Mouse (Mus musculus) liver, embryonic 13.5 days (tissue): ENCODE data around the gene Sept3. TPM values are rescaled to one million over a fixed set of nuclear protein-coding genes. Genes with fewer than 3 reads are reported as not detected.
"Not testable (repeated sequence)": the region's sequence is repeated elsewhere in the genome, so short reads cannot be mapped to it uniquely, and the experiment has no call there.

ENCODE experiments used
- ATAC-seq: fragments of 200-750 bp; cut with Nextera tagmentation; 2 replicates; pipeline ENCODE4 v1.8.0; 2017; ENCODE audit warnings: low read depth, mild to moderate bottlenecking, moderate number of reproducible peaks, moderate library complexity
- DNase-seq: peaks from one replicate; pipeline ENCODE4 v3.0.0; 2022
- H3K27ac ChIP-seq: fragments of 300-500 bp; sonication (generic); 2 replicates; pipeline ENCODE4 v1.5.1; 2015; ENCODE audit warnings: moderate library complexity, mild to moderate bottlenecking, inconsistent platforms
- H3K27me3 ChIP-seq: fragments of 300-500 bp; sonication (generic); 2 replicates; pipeline ENCODE4 v1.6.1; 2015; ENCODE audit warnings: mild to moderate bottlenecking, inconsistent platforms
- H3K36me3 ChIP-seq: fragments of 300-500 bp; sonication (generic); 2 replicates; pipeline ENCODE4 v1.6.1; 2015; ENCODE audit warnings: mild to moderate bottlenecking, inconsistent platforms
- H3K4me1 ChIP-seq: fragments of 300-500 bp; sonication (generic); replicated peaks from 2 replicates; pipeline ENCODE4 v1.6.1; 2015; ENCODE audit warnings: inconsistent platforms
- H3K4me2 ChIP-seq: fragments of 300-500 bp; sonication (generic); 2 replicates; pipeline ENCODE4 v1.6.1; 2015; ENCODE audit warnings: inconsistent platforms, mild to moderate bottlenecking, moderate library complexity
- H3K4me3 ChIP-seq: fragments of 300-500 bp; sonication (generic); replicated peaks from 2 replicates; pipeline ENCODE4 v1.5.1; 2015; ENCODE audit warnings: mild to moderate bottlenecking, inconsistent platforms
- H3K9ac ChIP-seq: fragments of 300-500 bp; sonication (generic); 2 replicates; pipeline ENCODE4 v1.6.1; 2015; ENCODE audit warnings: mild to moderate bottlenecking, inconsistent platforms
- H3K9me3 ChIP-seq: fragments of 300-500 bp; sonication (generic); replicated peaks from 2 replicates; pipeline ENCODE4 v1.6.1; 2016; ENCODE audit warnings: inconsistent platforms
- WGBS: fragments of 180-500 bp; shearing (Covaris S2); methylation state at CpG from one replicate; pipeline ENCODE4 v1.1.7; 2015; ENCODE audit not compliant: insufficient replicate concordance; 5-methylcytosine and 5-hydroxymethylcytosine counted together
- polyA plus RNA-seq: library from polyadenylated mRNA; unstranded; fragments of >200 nt; fragmentation: Nextera tagmentation; extraction: Ambion mirVana; gene quantifications from 2 replicates; pipeline ENCODE4 v1.2.1, GENCODE M21; 2015

Gene Sept3
- polyA plus RNA-seq, 1 experiment from 2014 or later = 0.84 TPM

DNA sequence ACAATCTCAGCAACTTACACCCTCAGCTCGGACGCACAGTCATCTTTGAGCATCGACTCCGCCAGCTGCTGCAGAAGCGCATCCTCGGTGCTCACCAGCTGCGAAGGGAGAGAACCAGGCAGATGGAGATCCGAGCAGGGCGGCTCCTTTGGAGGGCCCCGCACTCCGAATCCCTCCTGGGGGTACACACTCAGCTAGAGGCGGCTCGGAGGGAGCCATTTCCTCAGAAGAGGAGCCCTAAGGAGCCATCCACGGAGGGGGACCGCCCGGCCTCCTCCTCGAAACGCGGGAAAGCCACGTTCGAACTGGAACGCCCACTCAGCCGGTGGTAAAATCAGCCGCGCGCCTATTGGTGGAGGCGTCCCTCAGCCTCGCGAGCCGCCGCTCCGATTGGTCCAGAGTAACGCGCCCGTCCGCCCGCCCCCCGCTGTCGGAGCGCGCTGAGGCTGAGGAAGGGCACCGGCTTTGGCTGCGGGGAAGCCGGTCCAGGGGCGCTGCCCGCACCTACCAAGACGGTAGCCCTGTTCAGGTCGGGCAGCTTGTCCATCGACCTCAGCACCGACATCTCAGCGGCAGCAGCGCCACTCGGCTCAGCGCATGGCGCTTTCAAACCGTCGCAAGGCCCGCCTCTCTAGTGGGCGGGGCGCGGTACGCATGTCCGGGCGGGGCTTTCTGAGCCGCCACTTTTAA, 30.4 kb upstream of the Sept3 start, which contains the start of gene Cenpm:
Cenpm (minus strand) TSS at position 634 of the 690 bp plus-strand sequence.
- WGBS = under 1% methylated on average over 64 of the region's 65 CpGs
- peaks cover 15% of the 10 kb centered on the region; the same call in 1 of the 2 replicates for H3K36me3 ChIP-seq

DNA sequence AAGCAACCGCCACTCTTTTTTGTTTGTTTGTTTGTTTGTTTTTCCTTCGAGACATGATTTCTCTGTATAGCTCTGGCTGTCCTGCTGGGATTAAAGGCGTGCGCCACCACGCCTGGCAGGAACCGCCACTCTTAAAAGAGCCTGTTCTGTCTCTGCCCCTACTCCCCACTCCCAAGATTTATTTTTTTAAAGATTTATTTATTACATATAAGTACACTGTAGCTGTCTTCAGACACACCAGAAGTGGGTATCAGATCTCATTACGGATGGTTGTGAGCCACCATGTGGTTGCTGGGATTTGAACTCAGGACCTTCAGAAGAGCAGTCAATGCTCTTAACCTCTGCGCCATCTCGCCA, 29.9 kb upstream of the Sept3 start:
- H3K9ac ChIP-seq = peak overlapping the region; percentile 80
- 22% methylated on average over 9 of the region's 9 CpGs for WGBS
- H3K27ac ChIP-seq = peak overlapping the region; percentile 88
- peak overlapping the region; percentile 73 for H3K4me3 ChIP-seq
- H3K9me3 ChIP-seq, ATAC-seq, H3K27me3 ChIP-seq, DNase-seq: not testable (repeated sequence)
- peaks cover 31% of the 10 kb centered on the region for H3K4me1 ChIP-seq
- H3K4me2 ChIP-seq = peak overlapping the region; percentile 94
- peaks cover 13% of the 10 kb centered on the region; the same call in 1 of the 2 replicates for H3K36me3 ChIP-seq

More for the DNA sequence above, 30.4 kb upstream of the Sept3 start, which contains the start of gene Cenpm:
- ATAC-seq (peak; percentile 95), DNase-seq (peak; percentile 89)
- Histone ChIP-seq H3K9me3 (no peaks in the 10 kb centered on the region), H3K9ac (peak within 1 kb of the TSS; percentile 80), H3K27me3 (no peaks in the 10 kb centered on the region), H3K27ac (peak within 1 kb of the TSS; percentile 88), H3K4me1 (peaks cover 31% of the 10 kb centered on the region), H3K4me2 (peak within 1 kb of the TSS; percentile 94), H3K4me3 (peak within 1 kb of the TSS; percentile 73)

DNA sequence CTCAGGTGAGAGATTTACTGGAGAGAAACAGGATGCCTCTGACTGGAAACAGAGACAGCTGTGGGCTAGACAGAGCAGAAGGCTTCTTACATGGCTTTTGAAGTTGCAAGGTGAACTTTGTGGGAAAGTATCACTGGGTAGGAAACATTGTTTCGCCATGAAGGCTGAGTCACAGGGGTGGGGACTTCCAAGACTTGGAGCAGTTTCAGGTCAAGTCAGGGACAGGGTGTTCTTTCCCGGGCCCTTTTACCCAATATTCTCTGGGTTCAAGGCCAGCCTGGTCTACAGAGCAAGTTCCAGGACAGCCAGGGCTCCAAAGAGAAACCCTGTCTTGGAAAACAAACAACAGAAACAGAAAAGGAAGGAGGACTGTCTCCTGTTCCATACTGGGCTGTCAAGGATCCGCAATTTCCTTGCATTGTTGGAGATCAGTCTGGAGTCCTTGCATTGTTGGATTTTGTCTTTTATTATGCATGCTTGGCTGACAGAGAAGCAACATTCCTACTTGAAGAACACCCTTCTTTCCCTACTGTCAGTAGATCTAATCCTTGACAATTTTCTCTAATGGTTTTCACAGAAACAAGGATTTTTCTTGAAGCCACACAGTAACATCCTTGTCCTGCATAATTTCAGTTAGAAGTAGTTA, 27.4 kb upstream of the Sept3 start:
- no peak for ATAC-seq
- WGBS = 57% methylated on average over 3 of the region's 3 CpGs
- Histone ChIP-seq H3K36me3 (no peaks in the 10 kb centered on the region), H3K4me3 (no peak overlapping the region), H3K4me1 (peaks cover 23% of the 10 kb centered on the region), H3K9ac (0 out of 2 replicates have a peak overlapping the region, but pooled peaks have one; percentile 9), H3K9me3 (no peaks in the 10 kb centered on the region; the same call in 1 of the 2 replicates), H3K4me2 (no peak overlapping the region), H3K27ac (no peak overlapping the region), H3K27me3 (no peaks in the 10 kb centered on the region)
- no peak for DNase-seq

DNA sequence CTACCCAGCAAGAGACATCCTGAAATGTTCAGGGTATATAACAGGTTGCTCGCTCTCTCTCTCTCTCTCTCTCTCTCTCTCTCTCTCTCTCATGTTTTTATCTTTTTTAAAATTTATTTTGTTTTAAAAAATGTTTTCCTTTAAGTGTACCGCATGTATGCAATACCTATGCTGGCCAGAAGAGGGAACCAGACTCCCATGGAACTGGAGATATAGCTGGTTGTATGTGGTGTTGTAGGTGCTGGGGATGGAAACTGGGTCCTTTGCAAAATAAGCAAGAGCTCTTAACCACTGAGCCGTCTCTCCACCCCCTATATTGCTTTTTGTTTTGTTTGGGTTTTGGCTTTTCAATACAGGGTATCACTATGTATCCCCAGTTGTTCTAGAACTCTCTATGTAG, 23.1 kb upstream of the Sept3 start:
- ATAC-seq (no peak), DNase-seq (no peak)
- Histone ChIP-seq H3K4me3 (no peak overlapping the region), H3K4me2 (no peak overlapping the region), H3K9ac (no peak overlapping the region), H3K9me3 (no peaks in the 10 kb centered on the region; the same call in 1 of the 2 replicates), H3K27me3 (peaks cover 17% of the 10 kb centered on the region), H3K4me1 (no peaks in the 10 kb centered on the region), H3K36me3 (no peaks in the 10 kb centered on the region), H3K27ac (no peak overlapping the region)
- WGBS = 75% methylated on average over 3 of the region's 3 CpGs

DNA sequence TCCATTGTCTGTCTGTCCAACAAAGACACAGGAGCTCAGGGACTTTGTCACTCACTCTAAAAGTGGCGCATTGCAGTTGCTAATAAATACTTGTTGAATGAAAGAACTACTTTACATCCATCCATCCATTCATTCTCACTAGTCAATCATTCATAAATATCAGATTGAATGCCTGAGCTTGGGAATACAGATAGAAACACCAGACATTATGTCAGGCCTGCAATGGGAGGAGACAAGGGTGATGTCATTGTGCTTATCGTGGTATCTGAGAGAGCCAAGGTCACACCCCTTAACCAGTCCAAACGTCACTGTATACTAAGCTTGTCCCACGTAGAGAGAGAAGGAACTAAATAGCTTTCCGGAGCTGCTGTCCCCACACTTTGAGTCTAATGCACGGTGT, 22.6 kb upstream of the Sept3 start, which contains the start of gene 1500009C09Rik:
1500009C09Rik (plus strand) TSS at position 301 of the 400 bp plus-strand sequence.
- no peak within 1 kb of the TSS for H3K4me2 ChIP-seq
- no peaks in the 10 kb centered on the region for H3K36me3 ChIP-seq
- no peaks in the 10 kb centered on the region; the same call in 1 of the 2 replicates for H3K9me3 ChIP-seq
- WGBS = 56% methylated on average over 6 of the region's 6 CpGs
- DNase-seq (no peak), ATAC-seq (no peak)
- no peak within 1 kb of the TSS for H3K4me3 ChIP-seq
- peaks cover 22% of the 10 kb centered on the region for H3K27me3 ChIP-seq
- H3K9ac ChIP-seq = no peak within 1 kb of the TSS
- no peak within 1 kb of the TSS for H3K27ac ChIP-seq
- no peaks in the 10 kb centered on the region for H3K4me1 ChIP-seq

DNA sequence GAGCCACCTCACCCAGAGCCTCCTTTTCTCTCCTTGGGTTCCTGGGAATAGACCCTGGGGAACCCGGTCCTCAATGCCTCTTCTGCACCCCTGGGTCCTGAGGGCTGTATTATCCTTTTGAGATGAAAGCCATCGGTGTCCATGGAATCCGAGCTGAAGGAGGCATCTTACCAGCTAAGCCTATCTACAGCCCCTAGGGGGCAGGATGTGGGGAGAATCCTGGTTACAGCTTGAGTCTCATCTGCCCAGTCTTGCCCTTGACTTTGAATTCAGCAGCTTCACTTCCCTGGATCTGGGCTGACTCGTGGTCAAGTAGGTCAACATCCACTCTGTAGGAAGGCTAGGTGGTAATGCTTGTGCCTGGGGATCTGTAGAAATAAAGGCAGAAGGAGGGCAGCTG, 19.4 kb upstream of the Sept3 start:
- Histone ChIP-seq H3K4me3 (no peak overlapping the region), H3K9ac (no peak overlapping the region), H3K4me2 (no peak overlapping the region), H3K27ac (no peak overlapping the region), H3K27me3 (peaks cover 27% of the 10 kb centered on the region), H3K4me1 (no peaks in the 10 kb centered on the region), H3K9me3 (no peaks in the 10 kb centered on the region; the same call in 1 of the 2 replicates), H3K36me3 (no peaks in the 10 kb centered on the region)
- WGBS = 27% methylated on average over 4 of the region's 4 CpGs
- DNase-seq = no peak
- no peak for ATAC-seq

DNA sequence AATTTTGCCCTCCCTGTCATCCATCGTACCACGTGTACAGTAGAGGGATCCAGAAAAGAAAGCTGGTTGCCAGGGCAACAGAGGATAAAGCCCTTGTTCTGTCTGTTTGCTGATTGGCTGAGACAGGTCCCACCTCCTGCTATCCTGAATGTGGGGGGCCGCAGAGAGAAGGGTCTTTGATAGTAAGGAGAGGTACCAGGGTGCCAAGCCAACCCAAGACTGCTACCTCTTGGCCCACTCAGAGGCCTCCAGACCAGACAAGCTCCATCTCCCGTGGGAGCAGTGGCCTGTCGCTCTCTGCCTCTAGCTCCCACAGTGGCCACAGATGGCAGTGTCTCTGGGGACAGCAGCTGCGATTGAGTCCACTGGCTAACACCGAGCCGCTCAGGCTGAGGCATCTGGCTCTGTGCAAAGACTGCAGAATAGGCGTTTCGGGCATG, 18.7 kb upstream of the Sept3 start:
- no peaks in the 10 kb centered on the region for H3K4me1 ChIP-seq
- no peak for ATAC-seq
- DNase-seq = no peak

DNA sequence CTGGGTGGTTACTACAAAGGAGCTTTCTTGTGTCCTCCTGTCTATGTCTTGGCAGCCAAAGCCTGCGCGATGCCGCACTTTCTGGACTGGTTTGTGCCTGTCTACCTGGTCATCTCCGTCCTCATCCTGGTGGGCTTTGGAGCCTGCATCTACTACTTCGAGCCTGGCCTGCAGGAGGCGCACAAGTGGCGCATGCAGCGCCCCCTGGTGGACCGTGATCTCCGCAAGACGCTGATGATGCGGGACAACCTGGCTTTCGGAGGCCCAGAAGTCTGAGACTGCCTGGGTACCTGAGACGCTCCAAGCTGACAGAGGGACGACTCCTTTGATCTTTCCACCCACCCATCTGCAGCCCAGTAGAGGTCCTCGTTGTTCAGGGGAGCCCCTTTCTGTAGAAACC, 15.2 kb upstream of the Sept3 start:
- Histone ChIP-seq H3K27ac (no peak overlapping the region), H3K4me2 (no peak overlapping the region), H3K27me3 (peaks cover 40% of the 10 kb centered on the region), H3K9me3 (no peaks in the 10 kb centered on the region), H3K4me3 (no peak overlapping the region), H3K9ac (no peak overlapping the region), H3K36me3 (no peaks in the 10 kb centered on the region), H3K4me1 (no peaks in the 10 kb centered on the region)
- ATAC-seq (no peak), DNase-seq (peak; percentile 59)
- 8% methylated on average over 16 of the region's 16 CpGs for WGBS

More for the DNA sequence above, 18.7 kb upstream of the Sept3 start:
- Histone ChIP-seq H3K9ac (no peak overlapping the region), H3K9me3 (no peaks in the 10 kb centered on the region; the same call in 1 of the 2 replicates), H3K36me3 (no peaks in the 10 kb centered on the region), H3K27ac (no peak overlapping the region), H3K27me3 (peaks cover 31% of the 10 kb centered on the region), H3K4me3 (no peak overlapping the region), H3K4me2 (no peak overlapping the region)
- 30% methylated on average over 10 of the region's 10 CpGs for WGBS

DNA sequence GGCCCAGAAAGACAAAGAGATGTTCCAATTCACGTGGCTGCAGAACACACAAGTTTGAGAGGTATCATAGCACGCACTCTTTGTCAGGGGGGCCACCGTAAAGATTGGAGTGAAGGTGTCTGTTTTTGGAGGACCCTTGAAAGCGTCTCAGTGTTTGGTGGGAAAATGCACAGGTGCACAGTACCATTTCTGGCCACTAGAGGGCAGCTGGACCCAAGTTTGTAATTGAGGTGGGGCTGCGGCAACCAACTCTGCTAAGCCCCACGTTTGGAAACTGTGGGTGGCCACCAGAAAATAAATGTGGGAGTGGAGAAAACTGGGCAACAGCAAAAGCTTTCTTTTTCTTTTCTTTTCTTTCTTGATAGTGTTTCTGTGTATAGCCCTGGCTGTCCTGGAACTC, 8.3 kb upstream of the Sept3 start:
- Histone ChIP-seq H3K27me3 (peaks cover 17% of the 10 kb centered on the region), H3K27ac (no peak overlapping the region), H3K36me3 (no peaks in the 10 kb centered on the region), H3K4me2 (no peak overlapping the region), H3K4me1 (peaks cover 9% of the 10 kb centered on the region), H3K4me3 (no peak overlapping the region), H3K9ac (no peak overlapping the region), H3K9me3 (no peaks in the 10 kb centered on the region)
- ATAC-seq (no peak), DNase-seq (peak; percentile 33)
- WGBS = 10% methylated on average over 6 of the region's 6 CpGs

DNA sequence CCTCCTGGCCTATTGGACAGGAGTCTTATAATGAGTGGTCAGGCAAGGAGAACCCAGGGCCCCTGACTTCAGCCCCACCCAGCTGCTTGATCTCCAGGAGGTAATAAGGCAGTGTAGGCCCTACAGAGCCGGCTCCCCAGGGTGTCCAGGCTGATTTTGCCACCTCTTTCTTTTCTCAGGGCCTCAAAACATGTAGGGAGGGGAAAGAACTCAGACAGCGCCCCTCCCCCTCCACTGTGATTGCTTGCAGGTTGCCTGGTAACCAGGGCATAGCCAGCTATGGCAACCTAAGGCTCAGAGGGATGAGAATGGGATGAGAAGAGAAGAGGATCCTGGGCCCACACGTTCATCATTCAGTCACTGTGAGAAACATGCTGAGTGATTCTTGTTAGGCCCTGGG, 6.5 kb upstream of the Sept3 start:
- Histone ChIP-seq H3K9ac (no peak overlapping the region), H3K4me3 (no peak overlapping the region), H3K4me1 (peaks cover 9% of the 10 kb centered on the region), H3K36me3 (no peaks in the 10 kb centered on the region), H3K27ac (no peak overlapping the region), H3K27me3 (peaks cover 29% of the 10 kb centered on the region), H3K4me2 (no peak overlapping the region), H3K9me3 (no peaks in the 10 kb centered on the region)
- no peak for ATAC-seq
- WGBS = 35% methylated on average over 3 of the region's 3 CpGs
- DNase-seq = no peak

DNA sequence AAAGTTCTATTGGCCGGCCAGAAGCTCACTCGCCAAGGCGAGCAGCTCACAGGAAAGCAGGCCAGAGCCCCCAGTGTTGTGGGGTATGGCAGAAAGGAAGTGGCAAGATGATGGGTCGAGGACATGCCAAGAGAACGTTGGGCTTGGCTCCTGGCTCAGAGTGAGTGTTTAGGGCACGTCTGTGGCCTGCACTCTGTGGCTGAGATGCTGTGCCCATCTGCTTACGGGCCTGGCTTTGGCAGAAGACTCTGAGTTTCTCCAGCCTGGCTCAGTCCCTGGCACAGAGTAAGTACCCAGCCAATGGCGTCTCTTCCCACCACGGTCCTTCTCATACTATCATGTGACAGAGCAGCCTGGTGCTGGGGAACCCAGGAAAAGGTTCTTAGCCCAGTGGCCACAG, 5.9 kb upstream of the Sept3 start:
- no peak overlapping the region for H3K27ac ChIP-seq
- peaks cover 35% of the 10 kb centered on the region for H3K27me3 ChIP-seq
- ATAC-seq (no peak), DNase-seq (no peak)
- no peak overlapping the region for H3K9ac ChIP-seq
- WGBS = 65% methylated on average over 9 of the region's 9 CpGs
- peaks cover 9% of the 10 kb centered on the region for H3K4me1 ChIP-seq
- H3K36me3 ChIP-seq = no peaks in the 10 kb centered on the region
- H3K9me3 ChIP-seq = no peaks in the 10 kb centered on the region
- no peak overlapping the region for H3K4me3 ChIP-seq
- H3K4me2 ChIP-seq = no peak overlapping the region
